Mouse (Mus musculus) bone marrow macrophage, adult 2 months (primary cell): ENCODE results near the gene Agtpbp1.

ENCODE experiments used
- CTCF ChIP-seq: IDR thresholded peaks from 2 replicates; pipeline ENCODE4 v1.5.1; 2012; ENCODE audit warnings: low read depth, mild to moderate bottlenecking, low read length, moderate library complexity
- POLR2A ChIP-seq: IDR thresholded peaks from 2 replicates; pipeline ENCODE4 v1.6.1; 2012; ENCODE audit warnings: mild to moderate bottlenecking, low read depth, low read length, borderline replicate concordance

GRCm38 (mm10) chr13:59481484-59481855 is 103.6 kb downstream of the Agtpbp1 start:
- TF ChIP-seq CTCF = no peak
- TF ChIP-seq POLR2A = no peak
